ENCODE assay signal across 22 mouse cellular contexts in genomic region chr11:65263466-65263865, GRCm38 (mm10). TPM values are rescaled to one million over a fixed set of nuclear protein-coding genes. Genes with fewer than 3 reads are reported as not detected.
DNase-seq lines count a peak whose midpoint lies in the region; ATAC-seq lines count a peak whose summit lies in the region.
"Had no signal": no experiment of that assay in that cellular context is flagged by ENCODE, and none has a peak within 500 bp of the region (broad histone marks: within the 10 kb centered on the region; RNA-seq: fewer than 3 reads in every experiment).

No protein-coding gene starts in this region.

- peak overlapping the region; percentile 54 for H3K4me2 ChIP-seq in heart, embryonic 16.5 days (ENCODE audit: low read depth, low read length)
- H3K4me2 ChIP-seq: forebrain, embryonic 12.5 days; hindbrain, embryonic 12.5 days; midbrain, embryonic 15.5 days; neural tube, embryonic 15.5 days had no signal

- intact Hi-C loops in heart, postnatal 25 days (cut with DNase I) = no loop called here

- 44% methylated on average over 6 of the region's 6 CpGs for WGBS in heart, embryonic 16.5 days

- H3K4me1 ChIP-seq in heart, embryonic 16.5 days (ENCODE audit: control insufficient read depth, insufficient read depth, low read length) = peaks cover 23% of the 10 kb centered on the region
- H3K4me1 ChIP-seq: forebrain, embryonic 12.5 days; hindbrain, embryonic 12.5 days; limb, embryonic 10.5 days; megakaryocyte, embryonic 14.5 days; midbrain, embryonic 15.5 days; neural tube, embryonic 15.5 days had no signal

- peak overlapping the region; percentile 22; the same call in 1 of the 2 replicates for H3K4me3 ChIP-seq in heart, embryonic 16.5 days (ENCODE audit: low read length)
- H3K4me3 ChIP-seq: forebrain, embryonic 12.5 days; hindbrain, embryonic 12.5 days; limb, embryonic 10.5 days; megakaryocyte, embryonic 14.5 days; midbrain, embryonic 15.5 days; neural tube, embryonic 15.5 days had no signal

- H3K27ac ChIP-seq in heart, embryonic 16.5 days (ENCODE audit: low read length) = peak overlapping the region; percentile 74
- H3K27ac ChIP-seq: forebrain, embryonic 12.5 days; hindbrain, embryonic 12.5 days; limb, embryonic 10.5 days; midbrain, embryonic 15.5 days; neural tube, embryonic 15.5 days had no signal

- peak overlapping the region; percentile 48 for H3K9ac ChIP-seq in heart, embryonic 16.5 days (ENCODE audit: low read length)
- H3K9ac ChIP-seq: forebrain, embryonic 12.5 days; hindbrain, embryonic 12.5 days; liver, postnatal 0 days; midbrain, embryonic 15.5 days; neural tube, embryonic 15.5 days had no signal

- DNase-seq in heart, adult 9 months (ENCODE audit: low spot score in 2 of 2) = peak; percentile 15 to 40
- DNase-seq in heart, postnatal 25 days (ENCODE audit: low spot score) = no peak
- DNase-seq in adrenal gland, adult (ENCODE audit: inconsistent age in 2 of 2, low spot score in 1 of 2) = peak; percentile 81 to 88
- peak; percentile 79 to 80 for DNase-seq in adrenal gland, postnatal 36 days
- DNase-seq in right cerebral cortex, postnatal 14 days = no peak
- no peak for DNase-seq in cerebellum, postnatal 14 days
- DNase-seq: cerebellum, adult 8-10 months; kidney, postnatal 36 days; liver, postnatal 0 days; lung, postnatal 14 days; right cerebral cortex, adult 18-20 months; thymus, postnatal 25 days had no signal

- ATAC-seq in heart, embryonic 16.5 days (replicated peaks; ENCODE audit: extremely low read depth, insufficient read depth, low FRiP score) = no peak; the same call in 1 of the 2 replicates
- ATAC-seq: inflammation-experienced regulatory T-cells, adult 6 months; liver, postnatal 0 days; midbrain, embryonic 15.5 days had no signal

- H3K9me3 ChIP-seq in heart, embryonic 16.5 days (replicated peaks; ENCODE audit: control insufficient read depth, low read length) = no peaks in the 10 kb centered on the region
- H3K9me3 ChIP-seq: forebrain, embryonic 12.5 days; hindbrain, embryonic 12.5 days; limb, embryonic 10.5 days; megakaryocyte, embryonic 14.5 days; midbrain, embryonic 15.5 days; neural tube, embryonic 15.5 days had no signal

- H3K27me3 ChIP-seq in heart, embryonic 16.5 days (ENCODE audit: control insufficient read depth, insufficient read depth, low read length) = no peaks in the 10 kb centered on the region
- H3K27me3 ChIP-seq: CH12.LX; forebrain, embryonic 12.5 days; megakaryocyte, embryonic 14.5 days; midbrain, embryonic 15.5 days; neural tube, embryonic 15.5 days had no signal

- no peaks in the 10 kb centered on the region for H3K36me3 ChIP-seq in heart, embryonic 16.5 days (ENCODE audit: control insufficient read depth, insufficient read depth)
- H3K36me3 ChIP-seq: forebrain, embryonic 12.5 days; hindbrain, embryonic 12.5 days; limb, embryonic 10.5 days; midbrain, embryonic 15.5 days; neural tube, embryonic 15.5 days had no signal

RNA-seq across cellular contexts. Expression of gene Myocd, which starts 6.3 kb away (rescaled TPM):
- 100 to 1,000 TPM in 1 of 2 experiments, 10 to 100 TPM in 1; 85.7 to 101 TPM for total RNA-seq in heart, postnatal 25 days (2021)
- total RNA-seq in adrenal gland, postnatal 36 days (2021) = under 1 TPM; 0.53 to 0.93 TPM
- 52.5 and 60.5 TPM in 2 replicates for polyA plus RNA-seq in heart, embryonic 16.5 days (2015; fragmentation: Nextera tagmentation; extraction: Ambion mirVana)
- total RNA-seq: CH12.LX, MEL had no signal

Comparison
In these comparisons a context has a peak if more than half of its experiments do, and no peak if none do; other contexts are left out.
1. DNase-seq: peak in heart, adult 9 months (2 of 2), adrenal gland, adult (2 of 2) and adrenal gland, postnatal 36 days (2 of 2); none in heart, postnatal 25 days (single experiment), right cerebral cortex, postnatal 14 days (single experiment) and cerebellum, postnatal 14 days (0 of 2).
2. RNA of gene Myocd, which starts 6.3 kb away (total RNA-seq): 85.7 to 101 TPM in heart, postnatal 25 days; 0.53 to 0.93 TPM in adrenal gland, postnatal 36 days; every median in the first group is over 10 times any median in the second.